Mouse (Mus musculus): ENCODE measurements around the gene Atp6v0b. TPM values are rescaled to one million over a fixed set of nuclear protein-coding genes. Genes with fewer than 3 reads are reported as not detected.

The Atp6v0b gene
- 270 and 305 TPM in 2 replicates for polyA plus RNA-seq (2015; fragmentation: Nextera tagmentation; extraction: Ambion mirVana)

DNA sequence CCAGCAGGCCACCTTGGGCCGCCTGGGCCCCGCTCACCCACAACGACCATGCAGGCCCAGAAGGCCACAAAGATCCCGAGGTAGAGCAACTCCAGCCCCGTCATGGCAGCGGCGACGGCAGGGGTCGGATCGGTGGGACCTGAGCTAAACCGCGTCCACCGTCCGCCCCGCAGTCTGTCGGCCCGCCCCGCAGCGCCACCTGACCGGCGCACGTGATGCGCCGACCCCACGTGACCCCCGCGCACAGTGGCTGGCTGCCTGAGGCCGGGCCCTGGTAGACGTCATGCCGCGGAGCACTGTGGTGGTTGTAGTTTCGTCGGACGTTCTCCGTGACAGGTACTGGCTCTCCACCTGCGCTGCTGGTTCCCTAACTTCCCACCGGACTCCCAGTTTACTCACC, at the start of gene Atp6v0b:
TSS of gene Atp6v0b (minus strand) at position 201 of the 400 bp plus-strand sequence.
- H3K4me3 ChIP-seq (ENCODE audit: low read length) = peak within 1 kb of the TSS; percentile 93
- WGBS = under 1% methylated on average over 37 of the region's 37 CpGs
- no peaks in the 10 kb centered on the region for H3K27me3 ChIP-seq (ENCODE audit: insufficient read depth, low read length)
- peak within 1 kb of the TSS; percentile 88 for H3K9ac ChIP-seq (replicated peaks; ENCODE audit: low read length)
- peak; percentile 88 for ATAC-seq (ENCODE audit: low FRiP score, low TSS enrichment)
- no peaks in the 10 kb centered on the region for H3K9me3 ChIP-seq (ENCODE audit: low read length)
- peak within 1 kb of the TSS; percentile 54 for H3K27ac ChIP-seq (ENCODE audit: low read length)
- peaks cover 14% of the 10 kb centered on the region; the same call in 1 of the 2 replicates for H3K36me3 ChIP-seq (ENCODE audit: insufficient read depth, low read length)
- peaks cover 34% of the 10 kb centered on the region for H3K4me1 ChIP-seq (ENCODE audit: insufficient read depth, low read length)
- peak within 1 kb of the TSS; percentile 91 for H3K4me2 ChIP-seq (replicated peaks; ENCODE audit: low read depth, low read length)

- 78% methylated on average over 4 of the region's 4 CpGs for WGBS
- H3K4me1 ChIP-seq (ENCODE audit: insufficient read depth, low read length) = peaks cover 10% of the 10 kb centered on the region
- ATAC-seq (ENCODE audit: low FRiP score, low TSS enrichment) = no peak
- no peaks in the 10 kb centered on the region for H3K9me3 ChIP-seq (ENCODE audit: low read length)
- H3K27me3 ChIP-seq (ENCODE audit: insufficient read depth, low read length) = peaks cover 6% of the 10 kb centered on the region; the same call in 1 of the 2 replicates
- no peak overlapping the region for H3K4me3 ChIP-seq (ENCODE audit: low read length)
- H3K4me2 ChIP-seq (replicated peaks; ENCODE audit: low read depth, low read length) = no peak overlapping the region
- H3K9ac ChIP-seq (replicated peaks; ENCODE audit: low read length) = no peak overlapping the region
- H3K27ac ChIP-seq (ENCODE audit: low read length) = no peak overlapping the region
- H3K36me3 ChIP-seq (ENCODE audit: insufficient read depth, low read length) = no peaks in the 10 kb centered on the region
Measured at GRCm38 (mm10) chr4:117934081-117934480, 46.9 kb upstream of the Atp6v0b start.

GRCm38 (mm10) chr4:117933248-117933647, 46.1 kb upstream of the Atp6v0b start:
- H3K27me3 ChIP-seq (ENCODE audit: insufficient read depth, low read length) = peaks cover 10% of the 10 kb centered on the region; the same call in 1 of the 2 replicates
- no peak for ATAC-seq (ENCODE audit: low FRiP score, low TSS enrichment)
- H3K9me3 ChIP-seq (ENCODE audit: low read length) = no peaks in the 10 kb centered on the region
- WGBS = 80% methylated on average over 5 of the region's 5 CpGs
- peaks cover 17% of the 10 kb centered on the region for H3K4me1 ChIP-seq (ENCODE audit: insufficient read depth, low read length)
- H3K27ac ChIP-seq (ENCODE audit: low read length) = no peak overlapping the region
- no peak overlapping the region for H3K9ac ChIP-seq (replicated peaks; ENCODE audit: low read length)
- H3K4me2 ChIP-seq (replicated peaks; ENCODE audit: low read depth, low read length) = no peak overlapping the region
- no peak overlapping the region for H3K4me3 ChIP-seq (ENCODE audit: low read length)
- no peaks in the 10 kb centered on the region for H3K36me3 ChIP-seq (ENCODE audit: insufficient read depth, low read length)

DNA sequence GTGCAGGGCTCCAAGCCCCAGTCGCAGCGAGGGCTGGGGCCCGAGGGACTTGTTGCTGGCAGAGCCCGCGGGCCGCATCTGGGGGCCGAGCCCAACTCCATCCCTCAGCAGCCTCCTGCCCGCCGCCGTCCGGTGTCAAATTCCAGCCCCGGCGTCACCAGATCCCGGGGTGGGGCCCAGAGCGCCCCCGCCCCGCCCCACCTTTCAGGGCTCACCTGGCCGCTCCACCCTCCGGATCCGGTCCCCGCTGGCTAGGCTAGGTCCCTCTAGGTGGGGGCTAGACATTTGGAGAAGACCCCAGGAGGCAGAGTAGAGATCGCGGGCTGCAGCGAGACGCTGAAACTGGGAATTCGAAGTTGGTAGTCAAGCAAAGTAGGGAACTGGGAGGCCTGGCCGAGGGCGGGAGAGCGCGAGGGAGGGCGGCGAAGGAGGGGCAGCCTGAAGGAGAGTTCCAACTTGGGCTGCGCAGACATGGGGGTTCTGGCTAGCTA, 42.3 kb upstream of the Atp6v0b start, which contains the start of gene Artn:
TSS of gene Artn (minus strand) at position 373 of the 491 bp plus-strand sequence.
- H3K9me3 ChIP-seq (ENCODE audit: low read length) = no peaks in the 10 kb centered on the region

GRCm38 (mm10) chr4:117928699-117929241, 41.6 kb upstream of the Atp6v0b start:
- Histone ChIP-seq H3K4me2 (replicated peaks; ENCODE audit: low read depth, low read length) (peak overlapping the region; percentile 90), H3K4me1 (ENCODE audit: insufficient read depth, low read length) (peaks cover 27% of the 10 kb centered on the region), H3K9ac (replicated peaks; ENCODE audit: low read length) (peak overlapping the region; percentile 69), H3K9me3 (ENCODE audit: low read length) (no peaks in the 10 kb centered on the region), H3K36me3 (ENCODE audit: insufficient read depth, low read length) (no peaks in the 10 kb centered on the region), H3K27me3 (ENCODE audit: insufficient read depth, low read length) (peaks cover 41% of the 10 kb centered on the region), H3K4me3 (ENCODE audit: low read length) (peak overlapping the region; percentile 58), H3K27ac (ENCODE audit: low read length) (peak overlapping the region; percentile 71)
- peak; percentile 50 for ATAC-seq (ENCODE audit: low FRiP score, low TSS enrichment)
- WGBS = 1% methylated on average over 13 of the region's 13 CpGs

More for the DNA sequence above, 42.3 kb upstream of the Atp6v0b start, which contains the start of gene Artn:
- H3K9ac ChIP-seq (replicated peaks; ENCODE audit: low read length) = peak within 1 kb of the TSS; percentile 69
- peak within 1 kb of the TSS; percentile 90 for H3K4me2 ChIP-seq (replicated peaks; ENCODE audit: low read depth, low read length)
- peaks cover 27% of the 10 kb centered on the region for H3K4me1 ChIP-seq (ENCODE audit: insufficient read depth, low read length)
- H3K4me3 ChIP-seq (ENCODE audit: low read length) = peak within 1 kb of the TSS; percentile 58
- ATAC-seq (ENCODE audit: low FRiP score, low TSS enrichment) = peak; percentile 76
- 0% methylated on average over 33 of the region's 33 CpGs for WGBS
- H3K36me3 ChIP-seq (ENCODE audit: insufficient read depth, low read length) = no peaks in the 10 kb centered on the region
- H3K27ac ChIP-seq (ENCODE audit: low read length) = peak within 1 kb of the TSS; percentile 71
- peaks cover 41% of the 10 kb centered on the region for H3K27me3 ChIP-seq (ENCODE audit: insufficient read depth, low read length)

DNA sequence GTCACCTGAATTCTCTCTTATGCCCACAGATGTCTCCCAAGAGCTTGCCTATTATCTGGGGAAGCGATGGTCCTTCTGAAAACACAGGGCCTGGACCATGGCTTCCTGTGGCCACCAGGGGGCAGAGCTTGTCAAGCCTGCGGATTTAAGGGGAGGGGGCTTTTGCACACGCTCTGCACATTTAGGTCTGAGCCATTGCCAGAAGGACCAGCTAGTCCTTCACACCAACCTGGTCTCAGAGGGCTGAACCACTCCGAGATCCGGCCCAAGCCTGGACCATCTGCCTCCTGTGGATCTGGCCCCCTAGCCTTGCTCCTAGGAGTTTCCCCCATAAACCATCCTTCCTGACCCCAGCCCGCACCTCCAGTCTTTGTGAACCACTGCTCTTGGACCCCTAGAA, 41.1 kb upstream of the Atp6v0b start:
- H3K9me3 ChIP-seq (ENCODE audit: low read length) = no peaks in the 10 kb centered on the region
- peaks cover 27% of the 10 kb centered on the region for H3K4me1 ChIP-seq (ENCODE audit: insufficient read depth, low read length)
- H3K27ac ChIP-seq (ENCODE audit: low read length) = no peak overlapping the region
- 13% methylated on average over 6 of the region's 6 CpGs for WGBS
- ATAC-seq (ENCODE audit: low FRiP score, low TSS enrichment) = no peak
- H3K4me3 ChIP-seq (ENCODE audit: low read length) = no peak overlapping the region
- H3K9ac ChIP-seq (replicated peaks; ENCODE audit: low read length) = no peak overlapping the region
- H3K4me2 ChIP-seq (replicated peaks; ENCODE audit: low read depth, low read length) = peak overlapping the region; percentile 90
- no peaks in the 10 kb centered on the region for H3K36me3 ChIP-seq (ENCODE audit: insufficient read depth, low read length)
- peaks cover 41% of the 10 kb centered on the region for H3K27me3 ChIP-seq (ENCODE audit: insufficient read depth, low read length)

DNA sequence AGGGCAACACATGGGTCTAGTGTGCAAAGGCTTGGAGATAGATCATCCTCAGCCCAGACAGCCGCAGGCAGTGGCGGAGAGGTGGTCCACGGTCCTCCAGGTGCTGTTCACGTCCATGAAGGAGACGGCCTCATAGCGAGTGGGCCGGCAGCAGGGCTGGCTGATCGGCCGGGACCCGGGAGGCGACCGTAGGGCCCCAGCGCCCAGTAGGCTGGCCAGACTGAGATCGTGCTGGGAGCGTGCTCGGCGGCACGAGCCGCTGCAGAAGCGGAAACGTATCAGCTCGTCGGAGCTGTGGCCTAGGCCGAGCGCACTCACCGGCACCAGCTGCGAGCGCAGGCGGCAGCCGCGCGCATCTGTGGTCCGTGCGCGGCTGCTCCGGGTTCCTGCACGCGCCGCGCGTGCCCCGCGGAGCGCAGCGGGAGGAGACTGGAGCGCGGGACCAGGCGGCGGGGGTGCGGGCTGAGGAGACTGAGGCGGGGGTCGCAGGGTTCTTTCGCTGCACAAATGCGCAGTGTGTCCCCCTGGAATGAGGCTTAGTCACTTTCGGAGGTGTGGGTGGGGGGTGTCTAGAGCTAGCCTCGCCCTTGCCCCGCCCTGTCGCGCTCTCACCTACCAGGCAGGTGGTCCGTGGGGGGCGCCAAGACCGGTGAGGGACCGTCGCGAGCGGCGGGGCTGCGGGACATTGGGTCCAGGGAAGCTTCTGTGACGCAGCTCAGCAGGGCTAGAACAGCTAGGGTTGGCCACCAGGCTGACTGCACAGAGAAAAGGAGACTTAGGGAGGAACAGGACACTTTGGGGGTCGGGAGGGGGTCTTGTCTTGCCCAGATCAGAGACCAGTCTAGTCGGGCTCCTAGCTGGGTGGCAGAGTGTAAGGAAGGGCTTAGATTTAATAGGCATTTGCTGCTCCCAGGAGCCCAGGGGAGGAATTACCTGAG, 39.7 kb upstream of the Atp6v0b start:
- peak; percentile 36; the same call in 1 of the 2 replicates for ATAC-seq (ENCODE audit: low FRiP score, low TSS enrichment)
- Histone ChIP-seq H3K27me3 (ENCODE audit: insufficient read depth, low read length) (peaks cover 41% of the 10 kb centered on the region), H3K9ac (replicated peaks; ENCODE audit: low read length) (peak overlapping the region; percentile 61), H3K4me2 (replicated peaks; ENCODE audit: low read depth, low read length) (peak overlapping the region; percentile 91), H3K27ac (ENCODE audit: low read length) (no peak overlapping the region), H3K4me3 (ENCODE audit: low read length) (peak overlapping the region; percentile 54), H3K36me3 (ENCODE audit: insufficient read depth, low read length) (no peaks in the 10 kb centered on the region), H3K4me1 (ENCODE audit: insufficient read depth, low read length) (peaks cover 27% of the 10 kb centered on the region), H3K9me3 (ENCODE audit: low read length) (no peaks in the 10 kb centered on the region)
- WGBS = 1% methylated on average over 70 of the region's 71 CpGs

DNA sequence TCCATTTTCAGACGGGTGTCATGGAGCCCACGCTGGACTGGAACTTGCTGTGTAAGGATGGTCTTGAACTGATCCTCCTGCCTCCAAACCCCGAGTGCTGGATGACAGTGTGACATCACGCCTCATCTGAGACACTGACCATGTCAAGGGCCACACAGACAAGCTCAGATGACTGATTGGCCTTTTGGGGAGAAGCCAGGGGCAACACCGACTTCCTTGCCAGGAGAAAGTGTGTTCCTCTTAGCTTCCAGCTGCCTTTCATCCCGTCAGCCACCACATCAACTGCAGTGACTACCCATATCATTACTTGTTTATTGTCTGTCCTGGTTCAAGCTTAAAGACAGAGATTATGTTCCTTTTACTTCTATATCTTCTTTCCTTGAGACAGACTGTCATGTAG, 37.8 kb upstream of the Atp6v0b start:
- peaks cover 37% of the 10 kb centered on the region for H3K27me3 ChIP-seq (ENCODE audit: insufficient read depth, low read length)
- H3K36me3 ChIP-seq (ENCODE audit: insufficient read depth, low read length) = no peaks in the 10 kb centered on the region
- 57% methylated on average over 5 of the region's 6 CpGs for WGBS
- H3K4me2 ChIP-seq (replicated peaks; ENCODE audit: low read depth, low read length) = no peak overlapping the region
- H3K4me3 ChIP-seq (ENCODE audit: low read length) = no peak overlapping the region
- H3K4me1 ChIP-seq (ENCODE audit: insufficient read depth, low read length) = peaks cover 25% of the 10 kb centered on the region
- no peaks in the 10 kb centered on the region for H3K9me3 ChIP-seq (ENCODE audit: low read length)
- H3K27ac ChIP-seq (ENCODE audit: low read length) = no peak overlapping the region
- ATAC-seq (ENCODE audit: low FRiP score, low TSS enrichment) = no peak
- no peak overlapping the region for H3K9ac ChIP-seq (replicated peaks; ENCODE audit: low read length)

DNA sequence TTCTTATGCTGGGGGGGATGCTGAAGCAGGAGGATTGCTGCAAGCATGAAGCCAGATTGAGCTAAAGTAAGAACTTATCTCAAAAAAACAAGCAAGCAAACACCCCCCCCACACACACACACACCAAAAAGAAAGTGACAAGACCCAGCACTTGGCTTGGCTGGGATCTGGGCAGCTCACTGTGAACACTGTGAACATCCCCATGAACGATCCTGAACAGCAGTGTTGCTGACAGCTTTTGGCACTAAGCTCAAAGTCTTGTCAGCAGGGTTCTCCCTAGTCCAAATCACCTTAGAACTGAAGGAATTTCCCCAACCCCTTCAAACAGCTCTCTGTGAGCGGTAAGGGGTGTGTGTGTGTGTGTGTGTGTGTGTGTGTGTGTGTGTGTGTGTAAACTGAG, 36.3 kb upstream of the Atp6v0b start:
- no peak overlapping the region for H3K9ac ChIP-seq (replicated peaks; ENCODE audit: low read length)
- H3K27me3 ChIP-seq (ENCODE audit: insufficient read depth, low read length) = peaks cover 33% of the 10 kb centered on the region
- H3K4me3 ChIP-seq (ENCODE audit: low read length) = no peak overlapping the region
- no peaks in the 10 kb centered on the region for H3K36me3 ChIP-seq (ENCODE audit: insufficient read depth, low read length)
- WGBS = 65% methylated on average over 2 of the region's 2 CpGs
- no peak overlapping the region for H3K27ac ChIP-seq (ENCODE audit: low read length)
- H3K9me3 ChIP-seq (ENCODE audit: low read length) = no peaks in the 10 kb centered on the region
- no peak overlapping the region for H3K4me2 ChIP-seq (replicated peaks; ENCODE audit: low read depth, low read length)
- peaks cover 13% of the 10 kb centered on the region for H3K4me1 ChIP-seq (ENCODE audit: insufficient read depth, low read length)
- no peak for ATAC-seq (ENCODE audit: low FRiP score, low TSS enrichment)

Measured in kidney, embryonic 16.5 days (tissue).